10 mouse cellular contexts compared by ENCODE assay signal in the genomic region with DNA sequence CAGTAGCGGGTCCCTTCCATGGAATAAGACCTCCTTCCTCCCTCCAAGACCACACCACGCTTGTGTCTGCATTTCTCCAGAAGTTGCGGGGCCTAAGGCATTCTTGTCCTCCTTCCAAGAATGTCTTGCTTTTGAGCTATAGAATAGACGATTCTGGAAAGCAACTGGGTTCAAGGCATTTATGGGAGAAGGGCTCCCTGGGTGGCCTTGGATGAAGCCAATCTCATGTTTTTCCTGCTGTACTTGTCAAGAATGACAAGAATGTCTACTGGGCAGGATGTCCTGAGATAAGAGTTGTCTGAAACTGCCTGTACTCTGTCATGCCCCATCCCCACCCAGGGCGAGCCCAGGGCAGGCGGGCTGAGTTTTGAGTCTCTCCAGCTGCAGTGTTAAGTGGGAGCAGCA. TPM values are rescaled to one million over a fixed set of nuclear protein-coding genes. Genes with fewer than 3 reads are reported as not detected.
DNase-seq lines count a peak whose midpoint lies in the region; ATAC-seq and TF ChIP-seq lines count a peak whose summit lies in the region.
"Had no signal": no experiment of that assay in that cellular context is flagged by ENCODE, and none has a peak within 500 bp of the region (broad histone marks: within the 10 kb centered on the region; RNA-seq: fewer than 3 reads in every experiment).

No protein-coding gene starts in this region.

- peaks cover 9% of the 10 kb centered on the region for H3K4me1 ChIP-seq in lung, embryonic 16.5 days (replicated peaks; ENCODE audit: control insufficient read depth, insufficient read depth, low read length)
- H3K4me1 ChIP-seq: neural tube, embryonic 12.5 days had no signal

- no peak overlapping the region for H3K4me3 ChIP-seq in lung, embryonic 16.5 days (ENCODE audit: low read length)
- H3K4me3 ChIP-seq in gastrocnemius, adult 2 months, result no peak overlapping the region
- H3K4me3 ChIP-seq: neural tube, embryonic 12.5 days had no signal

- intact Hi-C loops in gastrocnemius, adult 2 months (cut with DNase I), result no loop called here

- TF ChIP-seq CTCF in gastrocnemius, adult 2 months (IDR thresholded peaks at IDR 0.05), result no peak

- H3K4me2 ChIP-seq in lung, embryonic 16.5 days (ENCODE audit: low read depth, low read length), result no peak overlapping the region
- H3K4me2 ChIP-seq: midbrain, embryonic 11.5 days; neural tube, embryonic 12.5 days had no signal

- WGBS in lung, embryonic 16.5 days, result 25% methylated on average over 6 of the region's 6 CpGs

- DNase-seq in adrenal gland, postnatal 14 days, result peak; percentile 12
- DNase-seq in adrenal gland, postnatal 10 days, result no peak
- peak; percentile 26 for DNase-seq in urinary bladder, postnatal 14 days (ENCODE audit: low spot score)
- no peak for DNase-seq in urinary bladder, adult 18-20 months (ENCODE audit: low spot score in 2 of 2)
- DNase-seq in layer of hippocampus, postnatal 36 days, result no peak
- DNase-seq in gastrocnemius, adult 2 months, result no peak

- peak; percentile 92 for ATAC-seq in lung, embryonic 16.5 days (ENCODE audit: low read depth)
- ATAC-seq in frontal cortex, adult (ENCODE audit: low TSS enrichment), result no peak

- no peak overlapping the region for H3K9ac ChIP-seq in lung, embryonic 16.5 days (ENCODE audit: low read length)
- H3K9ac ChIP-seq: neural tube, embryonic 12.5 days had no signal

- peak overlapping the region; percentile 40; the same call in 1 of the 2 replicates for H3K27ac ChIP-seq in lung, embryonic 16.5 days (ENCODE audit: low read length)
- H3K27ac ChIP-seq in gastrocnemius, adult 2 months, result no peak overlapping the region
- H3K27ac ChIP-seq: neural tube, embryonic 12.5 days had no signal

- H3K9me3 ChIP-seq in lung, embryonic 16.5 days (ENCODE audit: control insufficient read depth, low read length), result no peaks in the 10 kb centered on the region
- H3K9me3 ChIP-seq: neural tube, embryonic 12.5 days had no signal

- H3K36me3 ChIP-seq in lung, embryonic 16.5 days (ENCODE audit: control insufficient read depth, insufficient read depth, low read length), result no peaks in the 10 kb centered on the region
- H3K36me3 ChIP-seq: neural tube, embryonic 12.5 days had no signal

- no peaks in the 10 kb centered on the region for H3K27me3 ChIP-seq in lung, embryonic 16.5 days (ENCODE audit: control insufficient read depth, insufficient read depth, low read depth, low read length)
- H3K27me3 ChIP-seq: neural tube, embryonic 12.5 days had no signal

RNA-seq across cellular contexts. Expression of a gene that starts 30.4 kb away (rescaled TPM):
- total RNA-seq in adrenal gland, postnatal 14 days (2021), result 75.2 and 77.9 TPM in 2 replicates
- 10 to 100 TPM; 79.7 to 99.3 TPM for total RNA-seq in adrenal gland, postnatal 10 days (2021)
- polyA plus RNA-seq in lung, embryonic 16.5 days (2015; fragmentation: Nextera tagmentation; extraction: Ambion mirVana), result 52.8 and 56.2 TPM in 2 replicates
- 100 to 1,000 TPM; 117 to 137 TPM for total RNA-seq in layer of hippocampus, postnatal 36 days (2021)
- 10 to 100 TPM; 29.7 to 36.5 TPM for total RNA-seq in gastrocnemius, adult 2 months (2021)

RNA-seq across cellular contexts. Expression of a gene that starts 41.6 kb away (rescaled TPM):
- 158 TPM in 2 replicates for total RNA-seq in adrenal gland, postnatal 14 days (2021)
- 100 to 1,000 TPM; 184 to 187 TPM for total RNA-seq in adrenal gland, postnatal 10 days (2021)
- 614 and 619 TPM in 2 replicates for polyA plus RNA-seq in lung, embryonic 16.5 days (2015; fragmentation: Nextera tagmentation; extraction: Ambion mirVana)
- total RNA-seq in layer of hippocampus, postnatal 36 days (2021), result 100 to 1,000 TPM; 539 to 601 TPM
- total RNA-seq in gastrocnemius, adult 2 months (2021), result under 1 TPM; 0.20 to 0.36 TPM

Comparison
In these comparisons a context has a peak if more than half of its experiments do, and no peak if none do; other contexts are left out.
1. DNase-seq: peak in adrenal gland, postnatal 14 days (single experiment) and urinary bladder, postnatal 14 days (single experiment); none in adrenal gland, postnatal 10 days (single experiment), urinary bladder, adult 18-20 months (0 of 2), layer of hippocampus, postnatal 36 days (0 of 2) and gastrocnemius, adult 2 months (single experiment).
2. RNA of a gene that starts 41.6 kb away (total RNA-seq): 539 to 601 TPM in layer of hippocampus, postnatal 36 days, 184 to 187 TPM in adrenal gland, postnatal 10 days and 158 TPM in adrenal gland, postnatal 14 days; 0.20 to 0.36 TPM in gastrocnemius, adult 2 months; every median in the first group is over 100 times any median in the second.